Mouse (Mus musculus) spleen, adult 2 months (tissue): ENCODE measurements around the gene Kansl3. TPM values are rescaled to one million over a fixed set of nuclear protein-coding genes. Genes with fewer than 3 reads are reported as not detected.

Source experiments
- DNase-seq, 2 experiments: peaks; one replicate each; pipeline versions ENCODE4 v3.0.0 to v3.0.0-alpha.2; 2012 to 2021; ENCODE audit warnings: low spot score in 2 of 2, low read depth in 1 of 2
- H3K27ac ChIP-seq: fragments of 200-500 bp; 2 replicates; pipeline ENCODE4 v1.5.1; 2012; ENCODE audit warnings: low read length, inconsistent platforms; ENCODE audit not compliant: insufficient read depth
- H3K27me3 ChIP-seq: fragments of 200-500 bp; 2 replicates; pipeline ENCODE4 v1.6.1; 2012; ENCODE audit warnings: mild to moderate bottlenecking, moderate library complexity, low read length, inconsistent platforms; ENCODE audit not compliant: control insufficient read depth, insufficient read depth
- H3K36me3 ChIP-seq: fragments of 200-500 bp; 2 replicates; pipeline ENCODE4 v1.6.1; 2012; ENCODE audit warnings: mild to moderate bottlenecking, low read length, inconsistent platforms; ENCODE audit not compliant: control insufficient read depth, insufficient read depth
- H3K4me1 ChIP-seq: fragments of 200-500 bp; 2 replicates; pipeline ENCODE4 v1.6.1; 2011; ENCODE audit warnings: inconsistent platforms; ENCODE audit not compliant: control insufficient read depth, insufficient read depth, insufficient read length
- H3K4me3 ChIP-seq: fragments of 200-500 bp; 2 replicates; pipeline ENCODE4 v1.5.1; 2011; ENCODE audit warnings: mild to moderate bottlenecking, inconsistent platforms; ENCODE audit not compliant: insufficient read depth, insufficient read length; ENCODE audit errors: extremely low read depth
- CTCF ChIP-seq: fragments of 200-500 bp; IDR thresholded peaks from 2 replicates; pipeline ENCODE4 v1.5.1; 2011; ENCODE audit warnings: mild to moderate bottlenecking, inconsistent platforms; ENCODE audit not compliant: insufficient read depth, insufficient read length, insufficient replicate concordance; ENCODE audit errors: extremely low read depth
- POLR2A ChIP-seq: fragments of 200-500 bp; IDR thresholded peaks from 2 replicates; pipeline ENCODE4 v1.6.1; 2011; ENCODE audit warnings: low read depth, low read length, inconsistent platforms
- WGBS: fragments of 180-500 bp; shearing (Covaris S2); methylation state at CpG from one replicate; pipeline ENCODE4 v1.1.7; 2018; 5-methylcytosine and 5-hydroxymethylcytosine counted together
- polyA plus RNA-seq: library from polyadenylated mRNA; depleted of rRNA; stranded (reverse); fragments of >200 nt; gene quantifications from 2 replicates; pipeline ENCODE4 v1.2.3, GENCODE M21; 2012

The Kansl3 gene
- polyA plus RNA-seq, 1 experiment: 25.9 TPM

GRCm38 (mm10) chr1:36308451-36308901 lies 60.5 kb downstream of the Kansl3 start:
- peaks cover 1% of the 10 kb centered on the region; the same call in 1 of the 2 replicates for H3K36me3 ChIP-seq
- no peaks in the 10 kb centered on the region for H3K27me3 ChIP-seq
- 2% methylated on average over 12 of the region's 12 CpGs for WGBS
- no peak for TF ChIP-seq POLR2A
- TF ChIP-seq CTCF: no peak
- H3K4me3 ChIP-seq: peak overlapping the region; percentile 89
- peak overlapping the region; percentile 100 for H3K27ac ChIP-seq
- peaks cover 15% of the 10 kb centered on the region for H3K4me1 ChIP-seq
- no peak for DNase-seq

GRCm38 (mm10) chr1:36307495-36308280 lies 61.3 kb downstream of the Kansl3 start, which contains the start of gene Arid5a:
Gene Arid5a (plus strand): TSS chr1:36307733.
- 1% methylated on average over 65 of the region's 65 CpGs for WGBS
- H3K27ac ChIP-seq: peak within 1 kb of the TSS; percentile 100
- H3K27me3 ChIP-seq: 0 out of 2 replicates have a peak, but pooled peaks cover 3% of the 10 kb centered on the region
- H3K4me3 ChIP-seq: peak within 1 kb of the TSS; percentile 89
- peaks cover under 1% of the 10 kb centered on the region; the same call in 1 of the 2 replicates for H3K36me3 ChIP-seq
- peak; percentile 88 to 91 for DNase-seq
- TF ChIP-seq CTCF (no peak), POLR2A (peak; percentile 100)
- H3K4me1 ChIP-seq: peaks cover 17% of the 10 kb centered on the region

- Histone ChIP-seq H3K27ac (peak overlapping the region; percentile 33; the same call in 1 of the 2 replicates), H3K36me3 (no peaks in the 10 kb centered on the region), H3K27me3 (0 out of 2 replicates have a peak, but pooled peaks cover 3% of the 10 kb centered on the region), H3K4me1 (peaks cover 17% of the 10 kb centered on the region), H3K4me3 (no peak overlapping the region)
- TF ChIP-seq CTCF (no peak), POLR2A (no peak)
- 29% methylated on average over 7 of the region's 7 CpGs for whole genome bisulfite sequencing
- no peak for DNase-seq
Measured at GRCm38 (mm10) chr1:36307121-36307494, 61.9 kb downstream of the Kansl3 start.

GRCm38 (mm10) chr1:36306120-36306519 lies 62.9 kb downstream of the Kansl3 start:
- 94% methylated on average over 6 of the region's 6 CpGs for WGBS
- no peak overlapping the region for H3K4me3 ChIP-seq
- H3K27me3 ChIP-seq: 0 out of 2 replicates have a peak, but pooled peaks cover 3% of the 10 kb centered on the region

GRCm38 (mm10) chr1:36304764-36305163 lies 64.2 kb downstream of the Kansl3 start:
- DNase-seq: no peak
- H3K27ac ChIP-seq: no peak overlapping the region
- TF ChIP-seq CTCF: no peak
- no peak for TF ChIP-seq POLR2A
- H3K4me3 ChIP-seq: no peak overlapping the region
- WGBS: 52% methylated on average over 7 of the region's 7 CpGs
- no peaks in the 10 kb centered on the region for H3K36me3 ChIP-seq
- H3K27me3 ChIP-seq: 0 out of 2 replicates have a peak, but pooled peaks cover 3% of the 10 kb centered on the region
- H3K4me1 ChIP-seq: peaks cover 10% of the 10 kb centered on the region

More at GRCm38 (mm10) chr1:36306120-36306519, 62.9 kb downstream of the Kansl3 start:
- DNase-seq: no peak
- Histone ChIP-seq H3K4me1 (peaks cover 16% of the 10 kb centered on the region), H3K27ac (no peak overlapping the region), H3K36me3 (no peaks in the 10 kb centered on the region)
- TF ChIP-seq POLR2A (no peak), CTCF (no peak)

- 10% methylated on average over 30 of the region's 30 CpGs for WGBS
- no peaks in the 10 kb centered on the region for H3K36me3 ChIP-seq
- DNase-seq: peak in 1 of 2 experiments; percentile 31
- TF ChIP-seq CTCF (no peak), POLR2A (no peak)
- no peak overlapping the region for H3K27ac ChIP-seq
- peaks cover 5% of the 10 kb centered on the region for H3K4me1 ChIP-seq
- 0 out of 2 replicates have a peak, but pooled peaks cover 3% of the 10 kb centered on the region for H3K27me3 ChIP-seq
- H3K4me3 ChIP-seq: peak overlapping the region; percentile 34; the same call in 1 of the 2 replicates
Measured at GRCm38 (mm10) chr1:36303381-36304320, 65.3 kb downstream of the Kansl3 start.
